Mouse (Mus musculus) retina, postnatal 1 day (tissue): ENCODE results near the gene Rbm15b.

Experiments
- DNase-seq: peaks from one replicate; pipeline ENCODE4 v3.0.0-alpha.2; 2012

Gene Rbm15b

GRCm38 (mm10) chr9:106884306-106884705 is 2.9 kb downstream of the Rbm15b start:
- DNase-seq: peak; percentile 21

- no peak for DNase-seq
These were observed 4.1 kb downstream of the Rbm15b start for GRCm38 (mm10) chr9:106883085-106883484.

- no peak for DNase-seq
These were observed 5.1 kb downstream of the Rbm15b start for GRCm38 (mm10) chr9:106882176-106882575.

GRCm38 (mm10) chr9:106881071-106881755 is 6.0 kb downstream of the Rbm15b start:
- DNase-seq: no peak

GRCm38 (mm10) chr9:106879471-106879870 is 7.8 kb downstream of the Rbm15b start:
- no peak for DNase-seq

- DNase-seq: no peak
These were observed 10.6 kb downstream of the Rbm15b start for GRCm38 (mm10) chr9:106876666-106877065.

GRCm38 (mm10) chr9:106874216-106874615 is 13.0 kb downstream of the Rbm15b start:
- no peak for DNase-seq

- no peak for DNase-seq
These were observed 29.2 kb downstream of the Rbm15b start for GRCm38 (mm10) chr9:106858036-106858435.

GRCm38 (mm10) chr9:106856664-106857063 is 30.6 kb downstream of the Rbm15b start:
- DNase-seq: no peak

GRCm38 (mm10) chr9:106842800-106843199 is 44.4 kb downstream of the Rbm15b start:
- no peak for DNase-seq

- DNase-seq: peak; percentile 17
These were observed 46.7 kb downstream of the Rbm15b start for GRCm38 (mm10) chr9:106840569-106840968.
